Comparison of ENCODE assay signal across 25 mouse cellular contexts in genomic region chr1:144699790-144700189, GRCm38 (mm10).
A peak's percentile ranks its signal among the peaks of the same experiment; 100 is the strongest.
DNase-seq lines count a peak whose midpoint lies in the region; ATAC-seq and TF ChIP-seq lines count a peak whose summit lies in the region.
"Had no signal": no experiment of that assay in that cellular context is flagged by ENCODE, and none has a peak within 500 bp of the region (broad histone marks: within the 10 kb centered on the region; RNA-seq: fewer than 3 reads in every experiment).

No protein-coding gene starts in this region.

- no peaks in the 10 kb centered on the region for H3K27me3 ChIP-seq in heart, postnatal 0 days (ENCODE audit: control insufficient read depth, insufficient read depth, low read length)
- no peaks in the 10 kb centered on the region for H3K27me3 ChIP-seq in lung, embryonic 16.5 days (ENCODE audit: control insufficient read depth, insufficient read depth, low read depth, low read length)
- no peaks in the 10 kb centered on the region for H3K27me3 ChIP-seq in forebrain, embryonic 15.5 days
- H3K27me3 ChIP-seq: embryonic facial prominence, embryonic 15.5 days; hindbrain, embryonic 12.5 days; intestine, embryonic 15.5 days; Patski had no signal

- TF ChIP-seq CTCF in heart, postnatal 0 days (IDR thresholded peaks at IDR 0.05; ENCODE audit: low read depth) = no peak

- no peak overlapping the region for H3K9ac ChIP-seq in heart, postnatal 0 days (replicated peaks; ENCODE audit: low read depth, low read length)
- no peak overlapping the region for H3K9ac ChIP-seq in lung, embryonic 16.5 days (ENCODE audit: low read length)
- H3K9ac ChIP-seq in forebrain, embryonic 15.5 days (replicated peaks) = no peak overlapping the region
- H3K9ac ChIP-seq: embryonic facial prominence, embryonic 15.5 days; hindbrain, embryonic 12.5 days; intestine, embryonic 15.5 days had no signal

- no peaks in the 10 kb centered on the region for H3K36me3 ChIP-seq in heart, postnatal 0 days (replicated peaks; ENCODE audit: control insufficient read depth, insufficient read depth, low read length)
- no peaks in the 10 kb centered on the region for H3K36me3 ChIP-seq in lung, embryonic 16.5 days (ENCODE audit: control insufficient read depth, insufficient read depth, low read length)
- H3K36me3 ChIP-seq in forebrain, embryonic 15.5 days = no peaks in the 10 kb centered on the region
- H3K36me3 ChIP-seq: embryonic facial prominence, embryonic 15.5 days; forebrain, embryonic 10.5 days; G1E; hindbrain, embryonic 12.5 days; intestine, embryonic 15.5 days had no signal

- ATAC-seq in heart, postnatal 0 days (ENCODE audit: insufficient read depth, low read depth) = peak; percentile 67
- peak; percentile 72 for ATAC-seq in lung, embryonic 16.5 days (ENCODE audit: low read depth)
- no peak for ATAC-seq in forebrain, embryonic 15.5 days (replicated peaks)
- ATAC-seq: activated CD4-positive, CD25-positive, alpha-beta regulatory T cell, adult 4 months; CD4-positive, CD25-positive, alpha-beta regulatory T cell, adult 4 months; forebrain, embryonic 14.5 days; intestine, embryonic 15.5 days; Patski had no signal

- no peak overlapping the region for H3K4me2 ChIP-seq in heart, postnatal 0 days (ENCODE audit: low read depth, low read length)
- no peak overlapping the region for H3K4me2 ChIP-seq in lung, embryonic 16.5 days (ENCODE audit: low read depth, low read length)
- no peak overlapping the region for H3K4me2 ChIP-seq in forebrain, embryonic 15.5 days (replicated peaks)
- H3K4me2 ChIP-seq: embryonic facial prominence, embryonic 15.5 days; heart, embryonic 11.5 days; hindbrain, embryonic 12.5 days; intestine, embryonic 15.5 days had no signal

- H3K9me3 ChIP-seq in heart, postnatal 0 days (replicated peaks; ENCODE audit: control insufficient read depth, low read length) = no peaks in the 10 kb centered on the region
- no peaks in the 10 kb centered on the region for H3K9me3 ChIP-seq in lung, embryonic 16.5 days (ENCODE audit: control insufficient read depth, low read length)
- no peaks in the 10 kb centered on the region for H3K9me3 ChIP-seq in forebrain, embryonic 15.5 days
- H3K9me3 ChIP-seq: embryonic facial prominence, embryonic 15.5 days; forebrain, embryonic 10.5 days; hindbrain, embryonic 12.5 days; intestine, embryonic 15.5 days had no signal

- 56% methylated on average over 1 of the region's 1 CpGs for WGBS in heart, postnatal 0 days
- 34% methylated on average over 1 of the region's 1 CpGs for WGBS in lung, embryonic 16.5 days
- WGBS in forebrain, embryonic 15.5 days = 80% methylated on average over 1 of the region's 1 CpGs

- H3K4me3 ChIP-seq in heart, postnatal 0 days (ENCODE audit: low read depth, low read length) = no peak overlapping the region
- H3K4me3 ChIP-seq in lung, embryonic 16.5 days (ENCODE audit: low read length) = no peak overlapping the region
- H3K4me3 ChIP-seq in forebrain, embryonic 15.5 days = no peak overlapping the region
- H3K4me3 ChIP-seq: embryonic facial prominence, embryonic 15.5 days; erythroblast, embryonic 14.5 days; forebrain, embryonic 10.5 days; hindbrain, embryonic 12.5 days; intestine, embryonic 15.5 days had no signal

- TF ChIP-seq EP300 in heart, postnatal 0 days (IDR thresholded peaks at IDR 0.05; ENCODE audit: low read depth) = no peak

- no peak overlapping the region for H3K27ac ChIP-seq in heart, postnatal 0 days (ENCODE audit: low read depth)
- no peak overlapping the region for H3K27ac ChIP-seq in lung, embryonic 16.5 days (ENCODE audit: low read length)
- H3K27ac ChIP-seq in forebrain, embryonic 15.5 days (replicated peaks) = no peak overlapping the region
- H3K27ac ChIP-seq: embryonic facial prominence, embryonic 15.5 days; forebrain, embryonic 10.5 days; hindbrain, embryonic 12.5 days; intestine, embryonic 15.5 days had no signal

- peak; percentile 28 for DNase-seq in heart, postnatal 0 days (ENCODE audit: low spot score)
- no peak for DNase-seq in heart, adult 9 months (ENCODE audit: low spot score in 2 of 2)
- DNase-seq in lung, postnatal 10 days = no peak
- DNase-seq in 416B (ENCODE audit: low read depth) = peak; percentile 49
- DNase-seq in adipocyte (ENCODE audit: low spot score) = peak; percentile 5
- DNase-seq: adrenal gland, postnatal 10 days; cerebellum, adult 11 months; cerebellum, adult 8-10 months; cerebellum, postnatal 14 days; embryo, embryonic 11 days; heart, adult 18-20 months; heart, postnatal 4 days had no signal

- no peaks in the 10 kb centered on the region; the same call in 1 of the 2 replicates for H3K4me1 ChIP-seq in heart, postnatal 0 days (ENCODE audit: control insufficient read depth, insufficient read depth)
- no peaks in the 10 kb centered on the region for H3K4me1 ChIP-seq in lung, embryonic 16.5 days (replicated peaks; ENCODE audit: control insufficient read depth, insufficient read depth, low read length)
- no peaks in the 10 kb centered on the region for H3K4me1 ChIP-seq in forebrain, embryonic 15.5 days
- H3K4me1 ChIP-seq: embryonic facial prominence, embryonic 15.5 days; forebrain, embryonic 10.5 days; hindbrain, embryonic 12.5 days; intestine, embryonic 15.5 days had no signal

Comparison
In these comparisons a context has a peak if more than half of its experiments do, and no peak if none do; other contexts are left out.
1. DNase-seq: peak in heart, postnatal 0 days (single experiment), 416B (single experiment) and adipocyte (single experiment); none in heart, adult 9 months (0 of 2) and lung, postnatal 10 days (single experiment).